Mouse (Mus musculus) T-helper 2 cell (primary cell): ENCODE measurements at regions not wholly inside any gene's neighbourhood (a gene's known extent, or its start where the extent isn't known, plus 50 kb on each side); places are given as distances from the start of the nearest gene placed in this dataset.
"Not testable (repeated sequence)": the region's sequence is repeated elsewhere in the genome, so short reads cannot be mapped to it uniquely, and the experiment has no call there.

Source experiments
- in situ Hi-C: fragments of 300-600 bp; cut with MboI, MseI; formaldehyde crosslinking; loops from one replicate; pipeline ENCODE4 v1.15.1; 2025; ENCODE audit warnings: high pct_unique_total_duplicates

DNA sequence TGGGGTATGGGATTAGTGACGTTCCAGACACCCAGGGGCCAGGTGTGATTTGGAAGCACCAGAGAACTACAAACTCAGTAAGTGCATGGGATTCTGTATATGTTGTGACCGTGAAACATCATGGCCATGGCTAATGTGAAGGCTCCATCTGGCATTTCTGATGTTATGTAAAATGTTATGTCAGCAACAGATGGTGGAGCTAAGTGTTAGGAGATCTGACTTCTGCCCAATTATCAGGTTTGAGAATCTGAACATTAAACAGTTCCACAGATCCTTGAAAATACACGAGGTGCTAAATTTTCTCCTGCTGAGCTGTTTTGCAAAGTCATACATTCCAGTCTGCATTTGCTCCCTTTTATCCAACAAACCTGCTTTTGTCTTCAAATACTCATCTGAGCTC is 223.6 kb upstream of the Egfl6 start:
- in situ Hi-C loops: loop anchor here (25.0 kb wide), 1 partner anchor 428 kb away; no protein-coding TSS in a partner anchor

DNA sequence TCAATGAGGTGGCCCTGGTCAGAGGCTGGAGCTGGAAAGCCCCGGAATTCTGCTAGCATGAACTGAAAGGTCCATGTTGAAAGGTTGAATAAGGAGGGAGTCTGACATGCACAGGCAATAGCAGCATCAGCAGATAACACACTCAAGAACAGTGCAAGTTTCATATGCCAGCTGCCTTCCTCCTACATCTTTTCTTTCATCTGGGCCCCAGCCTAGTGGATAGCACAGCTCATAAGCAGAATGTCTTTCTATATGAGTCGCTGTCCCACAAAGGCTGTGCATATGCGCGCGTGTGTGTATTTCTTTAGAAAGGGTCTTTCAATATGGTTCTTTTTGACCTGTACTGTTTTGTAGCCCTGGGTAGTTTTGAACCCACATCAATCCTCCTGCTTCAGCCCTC is 222.7 kb upstream of the Egfl6 start:
- in situ Hi-C loops: loop anchor here (25.0 kb wide), 1 partner anchor 429 kb away; no protein-coding TSS in a partner anchor

DNA sequence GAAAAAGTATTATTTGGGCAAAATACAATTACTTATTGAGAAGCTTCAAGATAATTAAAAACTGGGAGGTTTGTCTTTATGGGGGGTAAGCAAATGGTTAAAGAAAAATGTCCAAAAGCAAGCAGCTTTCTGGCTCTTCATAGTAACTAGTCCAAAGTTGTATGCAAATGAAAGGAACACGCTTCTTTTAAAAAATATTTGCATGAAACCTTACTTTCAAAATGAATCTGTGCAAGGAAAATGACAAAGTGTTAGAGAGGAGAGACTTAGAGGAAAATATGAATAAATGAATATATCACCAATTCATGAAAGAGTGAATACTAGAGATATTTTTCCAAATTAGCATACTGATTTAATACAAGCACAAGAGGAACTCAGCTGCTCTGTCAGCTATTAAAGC is 220.4 kb upstream of the Egfl6 start:
- in situ Hi-C loops: loop anchor here (25.0 kb wide), 1 partner anchor 431 kb away; no protein-coding TSS in a partner anchor

DNA sequence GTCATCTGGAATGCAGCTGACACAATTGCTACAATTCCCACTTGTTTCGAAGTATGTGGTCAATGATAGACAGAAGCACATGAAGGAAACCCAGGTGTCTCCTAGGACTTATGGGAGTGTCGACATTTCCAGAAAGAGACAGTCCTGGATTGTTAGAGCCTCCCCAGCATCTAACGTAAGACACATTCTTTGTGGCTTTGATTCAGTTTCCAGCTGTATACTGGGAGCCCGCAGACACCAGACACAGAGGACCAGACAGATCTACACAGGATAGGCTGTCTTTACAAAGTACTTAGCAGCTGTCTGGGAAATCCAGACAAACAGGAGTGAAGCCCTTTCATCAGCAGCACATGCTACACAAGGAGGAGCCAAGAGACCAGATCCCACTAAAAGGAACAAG is 220.0 kb upstream of the Egfl6 start:
- in situ Hi-C loops: loop anchor here (25.0 kb wide), 1 partner anchor 432 kb away; no protein-coding TSS in a partner anchor

DNA sequence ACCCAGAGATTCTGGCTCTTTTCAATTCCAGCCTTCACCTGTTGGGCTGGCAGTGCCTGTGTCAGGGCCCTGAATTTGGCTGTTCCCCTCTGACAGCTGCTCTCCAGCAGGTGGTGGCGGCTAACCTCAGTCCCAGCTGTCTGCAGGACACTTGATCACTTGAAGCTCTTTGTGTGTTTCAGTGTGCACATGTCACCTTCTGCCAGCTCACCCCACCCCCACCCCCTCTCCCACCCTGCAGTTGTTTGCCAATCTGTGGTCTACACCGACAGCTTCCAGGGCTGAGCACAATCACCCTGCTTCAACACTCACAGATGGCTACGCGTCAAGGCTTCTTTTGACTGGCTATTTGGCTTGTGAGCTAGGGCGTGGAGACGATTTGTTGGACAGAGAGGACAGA is 217.7 kb upstream of the Egfl6 start:
- in situ Hi-C loops: loop anchor here (25.0 kb wide), 1 partner anchor 434 kb away; no protein-coding TSS in a partner anchor

DNA sequence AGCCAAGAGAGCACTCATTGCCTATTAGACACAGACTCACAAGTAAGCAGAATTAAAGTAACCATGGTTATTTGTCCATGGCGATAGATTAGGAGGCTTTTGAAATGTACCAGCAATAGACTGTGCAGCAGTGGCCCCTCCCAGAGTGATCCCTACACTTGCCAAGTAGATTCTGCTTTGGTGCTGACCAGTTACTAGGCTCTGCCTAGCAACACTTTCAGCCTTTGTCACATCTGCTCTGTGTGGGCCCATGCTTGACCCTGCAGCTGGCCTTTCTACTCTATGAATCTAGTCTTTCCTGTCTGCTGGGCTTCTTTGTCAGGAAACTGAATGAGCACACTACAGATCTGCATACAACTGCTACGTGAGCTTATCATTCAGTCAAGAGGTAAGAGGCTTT is 215.5 kb upstream of the Egfl6 start:
- in situ Hi-C loops: loop anchor here (25.0 kb wide), 1 partner anchor 436 kb away; no protein-coding TSS in a partner anchor

DNA sequence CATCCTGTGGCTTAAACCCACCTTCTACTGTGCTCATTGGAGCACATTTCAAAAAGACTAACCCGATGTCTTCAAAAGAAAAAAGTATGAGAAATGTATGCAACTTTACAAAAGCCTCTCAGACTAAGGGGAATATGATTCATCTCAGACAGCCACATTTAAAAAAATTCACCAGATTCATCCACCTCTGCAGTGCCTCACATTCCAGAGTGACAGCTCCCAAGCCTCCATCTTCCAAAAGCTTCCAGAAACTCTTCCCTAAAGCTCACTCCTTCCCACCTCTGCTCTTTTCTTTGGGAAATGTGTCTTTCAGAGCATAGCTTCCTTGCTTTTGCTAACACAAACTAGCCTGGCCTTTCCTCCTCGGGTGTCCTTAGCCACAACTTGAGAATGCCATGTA is 210.1 kb upstream of the Egfl6 start:
- in situ Hi-C loops: loop anchor here (5.0 kb wide), 1 partner anchor 63 kb away; no protein-coding TSS in a partner anchor

DNA sequence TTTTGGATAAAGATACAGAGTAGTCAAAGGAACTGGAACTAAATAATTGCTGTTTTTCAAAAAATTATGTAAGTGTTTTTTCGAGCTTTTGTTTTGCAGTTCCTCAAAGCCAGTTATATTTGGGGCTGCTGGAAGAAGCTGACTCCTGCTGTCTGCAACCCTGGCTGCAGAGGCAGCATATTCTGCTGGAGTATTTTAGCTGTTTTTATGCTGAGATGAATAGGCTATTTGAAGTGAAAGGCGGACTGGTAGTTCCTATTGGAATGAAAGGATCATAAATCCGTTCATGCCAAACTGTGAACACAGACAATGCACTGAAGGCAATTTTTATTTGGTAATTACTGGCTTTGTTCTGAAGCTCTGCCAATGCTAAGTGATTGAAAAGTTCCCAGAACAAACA is 203.5 kb upstream of the Egfl6 start:
- in situ Hi-C loops: no loop called here

DNA sequence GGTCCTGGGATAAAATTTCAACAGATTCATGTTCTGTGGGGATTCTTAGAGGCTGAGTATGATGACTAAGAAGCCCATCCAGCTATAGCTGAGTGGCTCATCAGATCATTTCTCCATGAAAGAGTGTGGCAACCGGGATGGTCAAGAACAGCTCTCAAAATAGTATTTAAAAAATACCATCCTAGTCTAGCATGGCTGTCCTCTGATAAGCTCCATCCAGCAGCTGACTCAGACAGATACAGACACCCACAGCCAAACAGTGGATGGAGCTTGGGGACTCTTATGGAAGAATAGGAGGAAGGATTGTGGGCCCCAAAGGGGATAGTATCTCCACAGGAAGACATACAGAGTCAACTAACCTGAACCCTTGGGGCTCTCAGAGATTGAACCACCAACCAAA is 201.6 kb upstream of the Egfl6 start:
- in situ Hi-C loops: not testable (repeated sequence)

DNA sequence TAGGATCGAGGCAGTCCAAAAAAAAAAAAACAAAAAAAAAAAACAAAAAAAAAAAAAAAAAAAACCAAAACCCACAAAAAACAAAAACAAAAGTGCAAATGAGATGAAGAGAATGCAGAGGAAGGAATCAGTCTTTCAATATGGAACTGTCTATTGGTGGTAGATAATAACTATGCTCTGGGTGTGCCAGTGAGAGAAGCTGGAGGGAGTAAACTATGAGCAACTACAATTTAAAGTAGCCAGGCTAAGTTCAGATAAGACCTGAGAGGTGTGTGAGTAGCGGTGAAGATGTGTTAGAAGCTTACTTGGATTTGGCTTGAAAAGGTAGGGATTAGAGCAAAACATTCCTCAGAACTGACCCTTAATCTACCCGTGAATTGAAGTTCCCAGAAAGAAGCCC is 200.1 kb upstream of the Egfl6 start:
- in situ Hi-C loops: no loop called here

DNA sequence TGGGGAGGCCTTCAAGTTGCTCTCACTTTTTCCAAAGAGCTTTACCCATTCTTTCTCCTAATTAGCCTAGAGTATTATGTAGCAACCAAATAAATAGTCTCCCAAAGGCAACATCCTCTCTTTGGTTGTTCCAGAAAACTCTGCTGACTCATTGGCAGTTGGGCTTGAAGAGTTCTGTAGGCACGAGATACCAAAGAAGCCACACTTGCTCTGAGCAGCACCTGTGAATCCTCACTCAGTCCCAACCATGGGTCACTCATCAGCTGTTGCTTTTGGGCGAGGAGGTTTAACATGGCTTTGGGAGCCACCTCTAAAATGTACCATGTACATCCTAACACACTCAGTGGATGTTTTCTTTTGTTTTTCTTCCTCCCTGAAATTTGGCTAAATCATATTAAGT is 197.9 kb upstream of the Egfl6 start:
- in situ Hi-C loops: no loop called here

DNA sequence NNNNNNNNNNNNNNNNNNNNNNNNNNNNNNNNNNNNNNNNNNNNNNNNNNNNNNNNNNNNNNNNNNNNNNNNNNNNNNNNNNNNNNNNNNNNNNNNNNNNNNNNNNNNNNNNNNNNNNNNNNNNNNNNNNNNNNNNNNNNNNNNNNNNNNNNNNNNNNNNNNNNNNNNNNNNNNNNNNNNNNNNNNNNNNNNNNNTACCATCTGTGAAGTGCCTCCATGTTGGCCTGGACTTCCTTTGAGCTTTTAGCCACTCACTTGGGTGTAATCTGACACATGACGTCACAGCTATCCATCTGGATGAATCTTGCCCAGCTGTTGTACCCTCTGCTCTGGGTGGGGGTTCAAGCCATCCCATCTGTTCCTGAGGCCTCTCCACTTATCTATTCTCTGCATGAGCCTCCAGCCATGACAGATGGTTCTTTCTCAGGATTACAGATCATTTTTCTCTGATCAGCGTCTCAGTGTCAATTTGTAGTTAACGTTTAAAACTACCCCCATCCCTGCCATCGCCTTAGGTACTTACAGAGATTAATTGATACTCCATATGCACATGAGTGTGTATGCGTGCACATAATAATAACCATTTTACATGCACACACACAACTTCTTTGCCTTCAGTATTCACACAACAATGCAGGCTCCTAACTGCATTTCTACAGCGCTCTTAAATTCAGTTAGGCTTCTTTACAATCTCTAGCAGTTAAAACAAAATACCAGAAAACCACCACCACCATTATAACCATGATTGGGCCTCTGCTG is 194.0 kb upstream of the Egfl6 start:
- in situ Hi-C loops: no loop called here

DNA sequence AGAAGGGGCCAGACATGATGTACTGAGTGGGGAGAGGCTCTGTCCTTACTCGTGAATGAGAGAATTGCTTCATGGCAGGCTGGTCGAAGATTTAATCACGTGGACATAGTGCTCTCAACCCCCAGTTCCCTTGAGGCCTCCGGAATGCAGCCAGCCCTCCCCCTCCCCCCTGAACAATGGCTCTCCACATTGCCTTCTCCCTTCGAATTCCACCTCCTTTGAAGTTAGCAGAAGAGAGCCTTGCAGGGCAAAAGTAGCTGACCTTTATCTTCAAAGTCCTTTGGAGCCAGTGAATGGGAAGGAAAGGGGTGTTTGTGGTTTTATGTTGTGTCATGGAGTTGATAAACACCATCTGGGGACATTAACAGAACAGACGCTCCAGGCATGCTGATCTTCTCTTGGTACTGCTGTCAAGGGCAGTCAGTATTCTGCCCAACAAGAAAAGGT is 187.9 kb upstream of the Egfl6 start:
- in situ Hi-C loops: no loop called here

DNA sequence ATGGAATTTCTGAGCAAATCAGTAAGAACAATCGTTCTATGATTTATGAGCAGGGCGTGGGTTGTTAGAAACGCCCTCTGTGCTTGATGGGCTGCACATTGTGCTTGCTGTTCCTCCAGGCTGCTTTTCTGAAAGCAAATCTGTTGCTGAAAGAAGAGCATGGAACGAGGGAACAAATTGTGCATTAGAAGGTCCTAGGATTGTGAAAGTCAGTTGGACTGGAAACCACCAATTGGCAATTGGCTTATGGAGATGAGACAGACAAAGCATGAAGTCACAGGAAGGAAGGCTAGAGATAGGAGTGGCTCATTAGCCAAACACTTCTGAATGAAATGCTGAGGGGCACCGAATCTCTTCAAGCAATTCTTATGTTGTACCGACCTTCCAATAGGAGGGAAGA is 181.5 kb upstream of the Egfl6 start:
- in situ Hi-C loops: no loop called here

DNA sequence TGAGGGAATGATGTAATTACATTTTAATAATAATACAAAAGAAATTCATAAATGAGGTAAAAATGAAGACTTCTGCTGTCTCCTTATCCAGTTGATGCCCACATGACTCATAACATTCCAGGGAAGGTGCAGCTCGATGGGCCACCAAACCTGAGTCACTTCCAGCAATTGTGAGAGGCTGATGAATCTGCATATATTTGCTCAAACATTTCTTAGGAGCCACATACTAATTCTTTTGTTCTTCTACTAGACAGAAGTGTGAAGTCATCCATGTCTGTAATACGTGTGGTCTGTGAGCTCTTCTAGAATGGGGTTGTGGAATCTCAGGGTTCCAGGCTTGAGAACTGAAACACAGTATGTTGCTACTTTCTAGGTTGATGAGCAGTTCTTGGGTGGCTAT is 180.1 kb upstream of the Egfl6 start:
- in situ Hi-C loops: no loop called here

DNA sequence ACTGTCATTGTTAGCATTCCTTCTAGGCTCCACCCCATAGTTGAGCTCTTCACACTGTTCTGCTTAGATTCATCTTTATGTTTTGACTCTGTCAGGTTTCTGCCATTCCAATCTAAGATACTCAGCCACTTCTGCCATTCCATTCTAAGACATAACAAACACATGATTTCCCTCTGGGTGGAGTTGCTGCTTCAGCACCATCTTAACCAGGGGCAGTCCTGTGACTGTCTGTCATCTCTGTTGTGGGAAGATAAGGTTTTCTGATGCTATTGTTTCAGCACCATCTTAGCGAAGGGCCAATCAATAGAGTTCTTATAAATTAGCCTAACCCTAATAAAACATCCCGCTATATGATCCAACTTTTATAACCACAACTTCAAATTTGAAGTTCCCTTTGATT is 176.6 kb upstream of the Egfl6 start:
- in situ Hi-C loops: no loop called here

DNA sequence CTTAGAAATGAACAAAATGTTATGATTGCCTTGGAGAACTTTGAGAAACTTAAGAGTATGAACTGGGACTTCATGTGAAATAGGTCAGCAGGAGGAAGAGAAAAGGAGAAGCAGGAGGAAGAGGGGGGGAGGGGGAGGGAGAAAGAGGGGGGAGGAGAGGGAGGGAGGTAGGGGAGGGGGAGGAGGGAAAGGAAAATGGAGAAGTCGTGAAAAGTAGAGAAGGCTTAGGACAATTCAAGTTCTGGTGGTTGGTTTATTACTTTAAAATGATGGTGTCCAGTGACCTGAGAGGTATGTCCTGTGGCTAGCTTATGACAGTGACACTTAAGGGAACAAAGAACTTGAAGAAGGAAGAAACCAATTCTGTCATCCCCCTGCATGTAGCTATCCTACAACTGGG is 171.6 kb upstream of the Egfl6 start:
- in situ Hi-C loops: no loop called here

DNA sequence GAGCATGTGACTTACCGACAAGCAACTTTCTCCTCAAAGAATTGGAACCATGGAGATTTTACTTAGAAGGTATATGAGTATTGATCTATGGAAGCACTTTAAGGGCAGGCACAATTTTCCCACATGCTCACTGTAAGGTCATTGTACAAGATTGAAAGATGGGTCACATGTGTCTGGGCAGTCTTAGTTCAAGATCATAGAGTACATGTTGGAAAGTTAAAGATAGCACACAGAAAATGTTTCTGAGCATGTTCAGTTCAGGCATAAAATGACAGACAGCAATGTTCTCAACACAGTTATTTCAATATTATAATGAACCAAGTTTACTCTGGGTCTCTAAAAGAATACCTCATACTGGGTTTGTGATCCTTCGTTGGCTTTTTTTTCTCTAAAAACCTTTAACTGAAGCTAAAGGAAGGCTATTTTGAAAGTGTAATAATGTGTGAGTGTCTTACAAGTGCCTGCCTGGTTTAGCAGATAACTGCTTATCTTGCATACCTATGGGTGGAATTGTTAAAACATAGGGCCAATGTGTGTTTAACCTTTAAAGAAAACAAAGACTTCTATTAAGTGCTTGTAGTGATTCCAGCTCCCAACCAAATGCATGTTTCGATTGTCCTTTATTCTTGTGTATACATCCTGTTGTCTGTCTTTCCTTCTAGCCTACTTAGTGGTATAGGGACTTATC is 169.6 kb upstream of the Egfl6 start:
- in situ Hi-C loops: no loop called here

DNA sequence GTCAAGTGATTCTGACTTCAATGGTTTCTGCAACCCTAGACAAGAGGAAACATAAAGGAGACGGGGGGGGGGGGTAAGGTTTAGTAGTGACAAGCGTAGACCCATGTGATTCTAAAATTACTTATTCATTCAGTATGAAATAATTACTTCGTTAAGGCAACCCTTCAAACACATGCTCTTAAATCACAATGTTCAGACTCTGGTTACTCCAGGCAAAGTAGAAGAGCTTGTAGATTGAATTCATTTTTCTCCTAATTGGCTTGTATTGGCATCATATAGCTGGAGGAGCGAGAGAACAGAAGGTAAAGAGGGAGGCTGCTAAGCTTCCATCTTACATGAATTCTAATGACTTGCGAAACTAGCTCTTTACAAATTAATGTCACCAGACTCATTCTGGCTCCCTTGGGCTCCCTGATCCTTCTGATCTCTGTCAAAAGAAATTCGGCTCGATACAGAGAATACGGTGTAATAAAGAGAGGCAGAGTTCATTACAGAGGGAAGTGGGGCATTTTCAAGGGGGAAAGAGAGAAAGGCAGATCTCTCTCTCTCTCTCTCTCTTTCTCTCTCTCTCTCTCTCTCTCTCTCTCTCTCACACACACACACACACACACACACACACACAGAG is 163.6 kb upstream of the Egfl6 start:
- in situ Hi-C loops: no loop called here

DNA sequence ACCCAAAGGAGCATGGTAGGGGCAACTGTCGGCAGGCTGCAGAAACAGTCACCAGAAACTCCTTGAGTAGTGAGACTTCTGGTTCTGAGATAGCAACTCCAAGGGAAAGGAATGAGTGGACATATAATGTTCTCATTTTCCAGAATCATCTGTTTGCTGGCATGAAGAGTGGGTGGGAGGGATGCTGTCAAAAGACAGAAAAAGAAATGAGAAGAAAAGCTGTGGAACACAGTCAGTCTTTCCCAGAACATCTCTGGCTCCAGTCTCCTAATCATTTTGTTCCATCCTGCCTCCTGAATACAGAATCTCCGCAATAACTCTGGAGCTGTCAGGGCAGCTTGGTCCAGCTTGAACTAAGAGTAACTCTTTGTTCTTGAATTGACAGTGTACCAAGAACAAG is 145.8 kb upstream of the Egfl6 start:
- in situ Hi-C loops: loop anchor here (5.0 kb wide), 1 partner anchor 66 kb away; no protein-coding TSS in a partner anchor

DNA sequence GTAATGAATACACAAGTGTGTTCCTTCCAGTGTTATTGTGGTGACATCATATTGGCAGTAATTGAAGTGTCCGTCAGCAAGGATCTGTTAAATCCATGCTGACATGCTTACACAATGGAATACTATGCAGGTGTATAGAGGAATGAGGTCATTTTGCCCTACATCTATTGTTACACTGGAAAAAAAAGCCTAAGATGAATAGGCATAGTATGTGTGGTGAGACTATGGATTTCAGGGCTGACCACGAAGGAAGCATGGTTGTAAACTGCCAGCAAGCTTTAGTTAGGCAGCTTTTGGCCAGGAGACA is 143.1 kb upstream of the Egfl6 start:
- in situ Hi-C loops: no loop called here

DNA sequence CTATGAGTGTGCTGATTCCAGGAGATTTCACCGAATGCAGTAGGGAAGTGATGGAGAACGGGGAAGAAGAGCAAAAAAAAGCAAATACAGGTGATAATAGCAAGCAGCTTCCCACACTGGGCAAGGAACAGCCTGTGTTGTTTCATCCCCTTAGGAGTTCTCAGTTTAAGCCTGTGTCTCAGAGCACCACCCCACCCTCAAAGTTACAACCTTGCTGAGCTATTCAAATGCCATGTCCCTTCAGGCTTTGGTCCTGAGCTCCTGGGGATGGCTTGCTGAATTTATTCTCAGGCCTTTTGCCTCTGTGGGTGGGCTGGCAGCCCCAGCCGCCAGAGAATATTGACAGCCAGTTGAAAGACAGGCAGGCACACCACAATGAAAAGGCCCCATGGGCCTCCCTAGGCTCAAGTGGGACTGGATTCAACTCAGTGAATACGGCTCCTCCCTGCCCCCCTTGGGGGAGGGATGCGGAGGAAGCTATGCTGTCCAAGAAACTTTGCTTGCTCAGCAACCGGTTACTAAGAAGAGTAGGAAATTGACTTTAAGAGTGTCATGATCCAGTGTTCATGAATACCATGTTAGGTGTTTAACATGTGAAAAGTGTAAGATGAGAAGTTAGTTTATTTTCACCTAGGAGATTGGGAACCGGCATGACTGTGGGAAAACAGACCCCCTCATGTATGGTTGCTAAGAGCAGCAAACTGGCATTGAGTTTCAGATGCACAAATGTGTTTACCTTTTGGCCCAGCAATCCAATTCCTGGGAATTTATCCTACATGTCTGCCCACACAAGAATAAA is 142.5 kb upstream of the Egfl6 start:
- in situ Hi-C loops: no loop called here
